Mouse (Mus musculus): ENCODE results near the gene Myh4.

DNA sequence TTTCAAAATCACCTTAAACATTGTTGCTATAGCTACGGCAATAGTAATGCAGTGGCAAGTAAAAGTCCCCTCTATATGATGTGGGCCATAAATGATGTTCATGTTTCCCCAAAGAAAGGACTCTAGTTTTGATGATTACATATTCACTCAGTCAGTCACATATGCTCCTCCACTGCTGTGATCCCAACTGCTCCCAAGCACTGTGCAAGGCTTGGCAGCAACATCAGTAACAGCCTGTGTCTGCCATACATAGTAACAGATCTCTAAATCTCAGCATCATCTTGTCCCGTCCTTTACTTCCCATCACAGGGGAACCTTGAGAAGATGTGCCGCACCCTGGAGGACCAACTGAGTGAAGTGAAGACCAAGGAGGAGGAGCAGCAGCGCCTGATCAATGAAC, 15.9 kb downstream of the Myh4 start:
- no peak for TF ChIP-seq EP300 (IDR thresholded peaks at IDR 0.05; ENCODE audit: low read depth)
- TF ChIP-seq CTCF (IDR thresholded peaks at IDR 0.05; ENCODE audit: low read depth): no peak

Measured in liver, embryonic 14.5 days (tissue).